Mouse (Mus musculus) G1E (cell line): ENCODE data around the gene Gpr26. TPM values are rescaled to one million over a fixed set of nuclear protein-coding genes. Genes with fewer than 3 reads are reported as not detected.

Experiments
- ATAC-seq: 2 replicates; pipeline ENCODE4 v1.8.0; 2016; ENCODE audit warnings: mild to moderate bottlenecking; ENCODE audit not compliant: insufficient number of reproducible peaks, poor library complexity, low FRiP score, severe bottlenecking; ENCODE audit errors: extremely low read depth
- DNase-seq: peaks from one replicate; pipeline ENCODE4 v3.0.0; 2012; ENCODE audit warnings: low spot score
- H3K27me3 ChIP-seq: 2 replicates; pipeline ENCODE4 v1.6.1; 2012; ENCODE audit warnings: mild to moderate bottlenecking, low read length, inconsistent platforms; ENCODE audit not compliant: insufficient read depth
- H3K36me3 ChIP-seq: replicated peaks from 2 replicates; pipeline ENCODE3; 2012; ENCODE audit warnings: mild to moderate bottlenecking, inconsistent platforms
- H3K4me1 ChIP-seq: 2 replicates; pipeline ENCODE4 v1.6.1; 2012; ENCODE audit warnings: low read depth, low read length, inconsistent platforms, mixed read lengths; ENCODE audit not compliant: insufficient read depth
- H3K4me3 ChIP-seq: 2 replicates; pipeline ENCODE4 v1.5.1; 2012; ENCODE audit warnings: low read depth, mild to moderate bottlenecking, inconsistent platforms, low read length, moderate library complexity, mixed read lengths
- H3K9me3 ChIP-seq: replicated peaks from 2 replicates; pipeline ENCODE4 v1.6.1; 2012; ENCODE audit warnings: inconsistent platforms
- CTCF ChIP-seq: IDR thresholded peaks from 2 replicates; pipeline ENCODE4 v1.5.1; 2012; ENCODE audit warnings: low read depth, low read length, inconsistent platforms, mixed read lengths
- GATA1 ChIP-seq: IDR thresholded peaks from 2 replicates; pipeline ENCODE4 v1.6.1; 2012; ENCODE audit warnings: borderline replicate concordance, low read length, inconsistent platforms, mixed read lengths
- GATA2 ChIP-seq: IDR thresholded peaks from 2 replicates; pipeline ENCODE4 v1.6.1; 2012; ENCODE audit warnings: low read depth, low read length, inconsistent platforms, borderline replicate concordance
- POLR2AphosphoS5 ChIP-seq: IDR thresholded peaks from 2 replicates; pipeline ENCODE4 v1.6.1; 2012; ENCODE audit warnings: low read depth, low read length, inconsistent platforms; ENCODE audit not compliant: insufficient replicate concordance
- TAL1 ChIP-seq: conservative IDR thresholded peaks from 2 replicates; pipeline ENCODE4 v1.6.1; 2012; ENCODE audit warnings: low read depth, low read length, inconsistent platforms, mixed read lengths
- polyA plus RNA-seq: library from polyadenylated mRNA; stranded (reverse); fragments of >175 nt; gene quantifications from 2 replicates; pipeline ENCODE4 v1.2.3, GENCODE M21; 2012
- total RNA-seq, 2 experiments: library from RNA; stranded (forward) in 1 of 2; stranded (reverse) in 1 of 2; fragments of 200-1000 nt in 1 of 2; fragments of >200 nt in 1 of 2; fragmentation: Nextera tagmentation in 1 of 2; gene quantifications; 2 replicates each; pipeline ENCODE4 v1.2.3; 2014 to 2017

The Gpr26 gene
- total and polyA plus RNA-seq, 3 experiments: 0.11 TPM; not detected in 2

DNA sequence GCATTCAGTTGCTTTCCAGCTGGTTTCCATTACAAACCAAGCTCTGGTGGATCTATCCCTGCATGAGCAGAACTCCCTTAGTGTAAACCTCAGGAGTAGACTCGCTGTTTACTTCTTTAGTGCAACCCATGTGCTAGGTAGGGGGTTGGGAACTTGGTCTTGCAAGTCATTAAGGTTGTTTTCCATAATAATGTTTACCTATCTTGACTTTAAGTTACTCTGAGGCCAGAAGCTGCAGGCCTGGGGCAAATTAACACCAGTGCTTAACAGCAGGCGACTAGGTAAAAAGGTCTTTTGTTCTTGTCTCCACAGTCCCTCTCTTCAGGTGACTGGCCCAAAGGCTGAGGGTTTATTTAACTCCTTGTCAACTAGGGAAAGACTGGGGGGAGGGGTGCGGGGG, 48.9 kb downstream of the Gpr26 start:
- ATAC-seq (no peak), DNase-seq (no peak)
- TF ChIP-seq GATA1 (no peak), POLR2AphosphoS5 (no peak), TAL1 (no peak), GATA2 (no peak), CTCF (no peak)
- Histone ChIP-seq H3K36me3 (no peaks in the 10 kb centered on the region), H3K9me3 (peaks cover 59% of the 10 kb centered on the region), H3K27me3 (no peaks in the 10 kb centered on the region), H3K4me1 (no peaks in the 10 kb centered on the region), H3K4me3 (no peak overlapping the region)

GRCm38 (mm10) chr7:132015933-132016332, 49.7 kb downstream of the Gpr26 start:
- Histone ChIP-seq H3K27me3 (no peaks in the 10 kb centered on the region), H3K4me3 (no peak overlapping the region), H3K36me3 (no peaks in the 10 kb centered on the region), H3K4me1 (no peaks in the 10 kb centered on the region), H3K9me3 (peaks cover 61% of the 10 kb centered on the region)
- DNase-seq: no peak
- no peak for ATAC-seq
- no peak for TF ChIP-seq GATA2
- no peak for TF ChIP-seq TAL1
- no peak for TF ChIP-seq POLR2AphosphoS5
- TF ChIP-seq CTCF: no peak
- TF ChIP-seq GATA1: no peak

- no peak overlapping the region for H3K4me3 ChIP-seq
- DNase-seq (no peak), ATAC-seq (no peak)
- no peaks in the 10 kb centered on the region for H3K4me1 ChIP-seq
- no peaks in the 10 kb centered on the region for H3K27me3 ChIP-seq
- peaks cover 65% of the 10 kb centered on the region for H3K9me3 ChIP-seq
- TF ChIP-seq TAL1 (no peak), CTCF (no peak), GATA2 (no peak), GATA1 (no peak), POLR2AphosphoS5 (no peak)
- no peaks in the 10 kb centered on the region for H3K36me3 ChIP-seq
Observed at GRCm38 (mm10) chr7:132025591-132025990, 59.3 kb downstream of the Gpr26 start.

DNA sequence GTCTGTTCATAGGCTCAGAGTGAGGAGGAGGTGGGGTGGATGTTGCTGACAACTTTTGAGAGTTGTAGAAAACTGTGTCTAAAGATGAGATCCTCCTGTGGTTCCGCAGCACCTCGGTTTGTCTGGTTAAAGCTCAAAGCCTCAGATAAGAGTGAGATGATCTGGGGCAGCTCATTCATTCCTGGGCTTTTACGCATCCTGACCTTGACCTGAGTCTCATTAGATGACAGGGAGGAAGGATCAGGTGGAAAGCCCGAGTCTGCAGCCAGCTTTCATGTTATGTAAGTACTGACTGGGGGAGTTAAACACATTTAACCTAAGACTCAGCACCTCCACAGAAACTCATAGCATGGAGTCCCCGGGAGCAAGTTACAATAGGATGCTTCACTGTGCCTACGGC, 60.4 kb downstream of the Gpr26 start:
- Histone ChIP-seq H3K4me1 (no peaks in the 10 kb centered on the region), H3K4me3 (no peak overlapping the region), H3K27me3 (no peaks in the 10 kb centered on the region), H3K36me3 (no peaks in the 10 kb centered on the region), H3K9me3 (peaks cover 58% of the 10 kb centered on the region)
- no peak for DNase-seq
- no peak for TF ChIP-seq GATA1
- TF ChIP-seq CTCF: no peak
- no peak for TF ChIP-seq POLR2AphosphoS5
- no peak for TF ChIP-seq TAL1
- no peak for TF ChIP-seq GATA2
- no peak for ATAC-seq

DNA sequence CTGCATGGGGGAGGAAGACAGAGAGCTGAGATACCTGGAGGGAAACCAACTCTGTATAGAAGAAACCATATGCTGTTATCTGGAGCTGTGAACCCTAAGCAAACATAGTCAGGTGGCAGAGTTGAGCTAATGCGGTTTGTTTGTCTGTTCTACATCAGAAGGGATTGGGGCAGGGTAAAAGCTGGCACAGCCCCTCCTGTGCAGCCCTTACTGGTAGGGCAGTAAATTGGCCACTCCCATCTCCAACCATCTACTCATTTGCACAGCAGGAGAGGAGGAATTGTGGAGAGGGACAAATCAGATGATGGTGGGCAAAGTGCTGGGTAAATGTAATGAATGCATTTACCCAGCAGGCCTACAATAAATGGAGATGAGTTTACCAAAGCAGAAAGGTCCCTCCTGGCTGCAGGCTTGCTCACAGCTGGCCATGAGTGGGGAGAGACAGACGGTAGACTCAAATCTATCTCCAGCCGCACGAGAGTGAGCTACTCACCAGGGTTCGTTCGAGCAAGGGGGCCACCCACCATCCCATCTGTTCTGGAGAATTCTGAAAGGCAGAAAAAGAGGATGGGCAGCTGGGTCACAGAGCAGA, 65.8 kb downstream of the Gpr26 start:
- Histone ChIP-seq H3K4me3 (no peak overlapping the region), H3K4me1 (no peaks in the 10 kb centered on the region), H3K27me3 (no peaks in the 10 kb centered on the region), H3K9me3 (peaks cover 62% of the 10 kb centered on the region), H3K36me3 (no peaks in the 10 kb centered on the region)
- DNase-seq (no peak), ATAC-seq (no peak)
- no peak for TF ChIP-seq TAL1
- TF ChIP-seq GATA1: no peak
- TF ChIP-seq POLR2AphosphoS5: no peak
- TF ChIP-seq GATA2: no peak
- TF ChIP-seq CTCF: no peak

Other genes with a start within 250 kb of the Gpr26 start
- gene Cpxm2, start 188.3 kb downstream of the Gpr26 start, total RNA-seq (2014; fragmentation: Nextera tagmentation): not detected in 2 replicates
- gene Cpxm2, start 188.3 kb downstream of the Gpr26 start, total RNA-seq (2017): 0.11 TPM in 1 of 2 replicates, not detected in the other
- not detected in 2 replicates for gene Cpxm2, start 188.3 kb downstream of the Gpr26 start, polyA plus RNA-seq